Mouse (Mus musculus): ENCODE results near the gene Rusc2. TPM values are rescaled to one million over a fixed set of nuclear protein-coding genes. Genes with fewer than 3 reads are reported as not detected.

Gene Rusc2
- polyA plus RNA-seq, 1 experiment from 2014 or later = 14.7 TPM

GRCm38 (mm10) chr4:43400976-43401375, 19.2 kb downstream of the Rusc2 start:
- Histone ChIP-seq H3K9ac (no peak overlapping the region), H3K27ac (peak overlapping the region; percentile 93), H3K36me3 (no peaks in the 10 kb centered on the region), H3K4me2 (peak overlapping the region; percentile 18; the same call in 1 of the 2 replicates), H3K4me1 (replicated peaks) (peaks cover 59% of the 10 kb centered on the region), H3K4me3 (no peak overlapping the region), H3K27me3 (no peaks in the 10 kb centered on the region), H3K9me3 (replicated peaks) (no peaks in the 10 kb centered on the region)
- ATAC-seq (replicated peaks; ENCODE audit: insufficient number of reproducible peaks, insufficient read depth, low FRiP score, low read depth) = no peak
- 29% methylated on average over 10 of the region's 10 CpGs for WGBS

- Histone ChIP-seq H3K9me3 (replicated peaks) (no peaks in the 10 kb centered on the region), H3K4me2 (0 out of 2 replicates have a peak overlapping the region, but pooled peaks have one; percentile 18), H3K36me3 (no peaks in the 10 kb centered on the region), H3K4me1 (replicated peaks) (peaks cover 62% of the 10 kb centered on the region), H3K4me3 (no peak overlapping the region), H3K27me3 (no peaks in the 10 kb centered on the region), H3K27ac (peak overlapping the region; percentile 93), H3K9ac (no peak overlapping the region)
- 84% methylated on average over 10 of the region's 10 CpGs for WGBS
- ATAC-seq (replicated peaks; ENCODE audit: insufficient number of reproducible peaks, insufficient read depth, low FRiP score, low read depth) = no peak
These were observed 19.7 kb downstream of the Rusc2 start for GRCm38 (mm10) chr4:43401486-43401885.

GRCm38 (mm10) chr4:43402212-43402611, 20.4 kb downstream of the Rusc2 start:
- peak overlapping the region; percentile 14 for H3K27ac ChIP-seq

DNA sequence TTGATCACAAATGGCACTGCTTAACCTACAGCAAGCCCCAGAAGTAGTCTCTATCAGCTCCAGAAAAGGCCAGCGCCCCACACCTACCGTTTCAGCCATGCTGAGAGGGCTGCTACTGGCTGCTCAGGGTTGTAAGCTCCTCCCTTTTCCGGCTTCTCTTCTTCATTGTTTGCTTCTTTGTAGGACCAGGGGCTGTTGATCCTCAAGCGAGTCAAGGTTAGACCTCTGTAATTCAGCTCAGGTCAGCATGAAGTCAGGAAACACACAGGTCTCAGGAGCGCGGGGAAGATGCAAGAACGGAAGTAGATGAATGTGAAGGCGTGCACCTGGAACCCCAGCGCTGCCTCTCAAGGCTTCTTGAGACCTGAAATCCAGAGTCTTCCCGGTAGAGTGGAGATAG, 22.9 kb downstream of the Rusc2 start:
- no peaks in the 10 kb centered on the region for H3K27me3 ChIP-seq
- H3K4me2 ChIP-seq = no peak overlapping the region
- H3K9me3 ChIP-seq (replicated peaks) = no peaks in the 10 kb centered on the region
- peaks cover 61% of the 10 kb centered on the region for H3K4me1 ChIP-seq (replicated peaks)
- no peak for ATAC-seq (replicated peaks; ENCODE audit: insufficient number of reproducible peaks, insufficient read depth, low FRiP score, low read depth)
- no peak overlapping the region for H3K9ac ChIP-seq
- H3K27ac ChIP-seq = no peak overlapping the region
- no peak overlapping the region for H3K4me3 ChIP-seq
- 87% methylated on average over 10 of the region's 10 CpGs for WGBS
- H3K36me3 ChIP-seq = no peaks in the 10 kb centered on the region

More at GRCm38 (mm10) chr4:43402212-43402611, 20.4 kb downstream of the Rusc2 start:
- Histone ChIP-seq H3K9ac (no peak overlapping the region), H3K4me2 (no peak overlapping the region), H3K36me3 (no peaks in the 10 kb centered on the region), H3K9me3 (replicated peaks) (no peaks in the 10 kb centered on the region), H3K4me3 (no peak overlapping the region), H3K27me3 (no peaks in the 10 kb centered on the region), H3K4me1 (replicated peaks) (peaks cover 69% of the 10 kb centered on the region)
- WGBS = 58% methylated on average over 9 of the region's 9 CpGs
- no peak for ATAC-seq (replicated peaks; ENCODE audit: insufficient number of reproducible peaks, insufficient read depth, low FRiP score, low read depth)

DNA sequence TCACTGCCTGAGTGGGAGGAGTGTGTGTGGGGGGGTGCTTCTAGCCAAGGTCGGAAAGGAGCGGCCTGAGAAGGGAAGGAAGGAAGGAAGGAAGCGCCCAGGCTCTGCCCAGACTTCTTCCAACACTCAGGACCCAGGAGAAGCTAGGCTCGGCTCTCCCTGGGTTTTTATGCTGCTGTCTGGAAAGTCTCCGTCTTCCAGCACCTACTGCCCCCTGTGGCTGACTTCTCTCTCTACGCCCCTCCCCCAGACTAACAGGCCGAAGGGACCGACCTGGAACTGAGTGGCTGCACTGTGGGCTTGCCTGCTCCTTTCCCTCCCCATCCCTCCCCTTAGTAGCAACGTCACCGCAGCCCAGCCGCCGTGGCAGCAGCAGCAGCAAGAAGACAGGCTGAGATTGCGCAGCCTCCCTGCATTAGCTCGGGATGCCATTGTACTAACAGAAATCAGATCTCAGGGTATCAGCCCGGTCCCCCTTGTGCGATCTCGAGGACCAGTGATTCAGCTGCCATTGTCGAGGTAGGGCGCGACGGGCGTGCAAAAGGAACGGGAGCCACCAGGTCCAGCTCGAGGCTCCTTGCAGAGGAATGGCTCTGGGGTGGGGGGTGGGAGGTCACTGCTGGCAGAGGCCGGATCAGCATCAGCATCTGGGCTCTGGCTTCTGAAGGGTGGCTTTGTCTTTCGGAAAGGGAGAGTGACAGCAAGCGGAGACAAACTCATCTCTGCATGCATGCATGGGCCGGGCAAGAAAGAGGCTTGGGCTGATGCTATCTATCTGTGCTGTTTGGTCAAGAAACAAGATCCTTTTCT, 24.6 kb downstream of the Rusc2 start:
- no peaks in the 10 kb centered on the region for H3K36me3 ChIP-seq
- peak overlapping the region; percentile 85 for H3K27ac ChIP-seq
- H3K9ac ChIP-seq = peak overlapping the region; percentile 58
- no peaks in the 10 kb centered on the region for H3K9me3 ChIP-seq (replicated peaks)
- ATAC-seq (replicated peaks; ENCODE audit: insufficient number of reproducible peaks, insufficient read depth, low FRiP score, low read depth) = peak; percentile 95
- H3K4me2 ChIP-seq = peak overlapping the region; percentile 70
- peak overlapping the region; percentile 51 for H3K4me3 ChIP-seq
- H3K27me3 ChIP-seq = no peaks in the 10 kb centered on the region
- WGBS = 3% methylated on average over 28 of the region's 28 CpGs
- peaks cover 44% of the 10 kb centered on the region for H3K4me1 ChIP-seq (replicated peaks)

DNA sequence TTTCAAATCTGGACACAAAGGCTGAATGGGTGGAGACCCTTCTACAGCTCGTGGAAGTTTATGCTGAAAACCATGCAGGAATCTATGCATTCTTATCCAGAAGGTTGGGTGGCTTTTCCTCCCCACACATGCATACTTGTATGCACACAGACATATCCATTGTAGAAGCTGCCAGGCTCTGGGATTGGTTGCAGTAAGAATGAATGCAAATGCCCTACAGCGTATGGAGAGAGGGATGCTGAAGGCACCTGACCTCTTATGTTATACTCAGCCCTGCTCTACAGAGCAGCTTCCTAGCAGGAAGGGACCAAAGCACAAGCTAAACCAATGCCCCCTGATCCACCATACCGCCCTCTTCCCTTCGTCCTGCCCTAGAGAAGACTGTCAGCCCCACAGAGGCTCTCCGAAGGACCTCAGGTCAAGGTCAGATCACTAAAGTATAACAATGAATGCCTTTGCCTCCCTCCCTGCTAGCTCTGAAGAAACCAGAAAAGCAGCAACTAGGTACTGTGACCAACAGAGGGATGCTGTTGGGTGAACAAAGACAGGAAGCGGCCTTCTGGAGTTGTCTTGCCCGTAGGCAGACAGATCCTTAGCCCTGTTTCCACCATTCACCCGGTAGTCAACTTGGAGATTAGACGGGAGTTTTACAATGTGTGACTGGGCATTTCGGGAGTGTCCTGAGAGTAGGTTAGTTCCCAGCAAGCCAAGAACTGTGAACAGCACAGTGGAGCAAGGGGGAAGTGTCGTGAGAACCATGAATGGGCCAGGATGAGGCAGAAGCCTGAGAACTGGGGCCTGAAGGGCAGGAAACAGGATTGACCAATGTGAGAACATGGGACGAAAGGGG, 25.5 kb downstream of the Rusc2 start:
- Histone ChIP-seq H3K4me1 (replicated peaks) (peaks cover 35% of the 10 kb centered on the region), H3K4me2 (peak overlapping the region; percentile 70), H3K4me3 (peak overlapping the region; percentile 51), H3K9ac (no peak overlapping the region; the same call in none of the 2 replicates), H3K27ac (peak overlapping the region; percentile 85), H3K27me3 (no peaks in the 10 kb centered on the region), H3K9me3 (replicated peaks) (no peaks in the 10 kb centered on the region), H3K36me3 (no peaks in the 10 kb centered on the region)
- ATAC-seq (replicated peaks; ENCODE audit: insufficient number of reproducible peaks, insufficient read depth, low FRiP score, low read depth) = no peak
- 62% methylated on average over 12 of the region's 12 CpGs for WGBS

DNA sequence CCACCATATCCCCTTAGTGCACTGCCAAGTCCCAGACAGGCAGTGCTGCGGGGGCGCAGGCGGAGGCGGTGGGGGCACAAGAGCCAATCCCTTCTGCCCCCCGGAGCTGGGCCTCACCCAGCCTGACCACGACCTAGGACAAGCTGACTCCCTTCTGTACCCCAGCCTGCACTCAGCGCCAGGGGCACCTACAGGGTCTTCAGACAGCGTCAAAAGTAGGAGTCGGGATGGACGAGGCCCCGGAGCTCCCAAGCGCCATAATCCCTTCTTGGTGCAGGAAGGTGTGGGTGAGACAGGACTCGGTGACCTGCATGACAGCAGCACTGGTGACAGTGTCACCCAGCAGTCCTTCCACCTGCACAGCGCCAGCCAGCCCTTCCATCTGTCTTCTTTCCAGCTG, 33.0 kb downstream of the Rusc2 start:
- H3K4me2 ChIP-seq = no peak overlapping the region
- 0 out of 2 replicates have a peak overlapping the region, but pooled peaks have one; percentile 17 for H3K9ac ChIP-seq
- H3K36me3 ChIP-seq = peaks cover 21% of the 10 kb centered on the region
- ATAC-seq (replicated peaks; ENCODE audit: insufficient number of reproducible peaks, insufficient read depth, low FRiP score, low read depth) = no peak
- no peak overlapping the region for H3K27ac ChIP-seq
- 88% methylated on average over 14 of the region's 14 CpGs for WGBS
- no peaks in the 10 kb centered on the region for H3K9me3 ChIP-seq (replicated peaks)
- no peaks in the 10 kb centered on the region for H3K27me3 ChIP-seq
- peaks cover 33% of the 10 kb centered on the region for H3K4me1 ChIP-seq (replicated peaks)
- H3K4me3 ChIP-seq = no peak overlapping the region

DNA sequence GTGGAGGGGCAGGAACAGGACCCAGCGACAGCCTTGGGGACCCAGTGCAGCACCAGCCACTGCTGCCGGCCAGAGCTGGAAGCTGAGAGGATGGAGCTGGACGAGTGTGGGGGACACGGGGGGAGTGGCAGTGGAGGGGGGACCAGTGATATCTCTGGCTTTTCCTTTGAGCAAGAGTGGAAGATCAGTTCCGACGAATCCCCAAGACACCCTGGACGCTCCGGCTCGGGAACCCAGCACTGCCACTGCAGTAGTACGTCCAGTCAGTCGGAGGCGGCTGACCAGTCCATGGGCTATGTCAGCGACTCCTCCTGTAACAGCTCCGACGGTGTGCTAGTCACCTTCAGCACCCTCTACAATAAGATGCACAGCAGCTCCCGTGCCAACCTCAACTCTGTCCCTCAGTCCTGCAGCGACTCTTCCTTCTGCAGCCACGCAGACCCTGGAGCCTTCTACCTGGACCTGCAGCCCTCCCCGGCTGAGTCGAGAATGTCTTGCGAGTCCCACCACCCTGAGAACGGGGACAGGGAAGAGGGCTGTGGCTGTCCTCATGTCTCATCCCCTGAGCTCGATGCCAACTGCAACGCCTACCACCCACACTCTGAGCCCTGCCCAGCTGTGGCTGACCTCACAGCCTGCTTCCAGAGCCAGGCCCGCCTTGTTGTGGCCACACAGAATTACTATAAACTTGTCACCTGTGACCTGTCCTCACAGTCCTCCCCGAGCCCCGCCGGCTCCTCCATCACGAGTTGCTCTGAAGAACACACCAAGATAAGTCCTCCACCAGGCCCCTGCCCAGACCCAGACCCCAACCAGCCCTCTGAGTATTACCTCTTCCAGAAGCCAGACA, 33.7 kb downstream of the Rusc2 start:
- ATAC-seq (replicated peaks; ENCODE audit: insufficient number of reproducible peaks, insufficient read depth, low FRiP score, low read depth) = no peak
- WGBS = 82% methylated on average over 29 of the region's 29 CpGs

DNA sequence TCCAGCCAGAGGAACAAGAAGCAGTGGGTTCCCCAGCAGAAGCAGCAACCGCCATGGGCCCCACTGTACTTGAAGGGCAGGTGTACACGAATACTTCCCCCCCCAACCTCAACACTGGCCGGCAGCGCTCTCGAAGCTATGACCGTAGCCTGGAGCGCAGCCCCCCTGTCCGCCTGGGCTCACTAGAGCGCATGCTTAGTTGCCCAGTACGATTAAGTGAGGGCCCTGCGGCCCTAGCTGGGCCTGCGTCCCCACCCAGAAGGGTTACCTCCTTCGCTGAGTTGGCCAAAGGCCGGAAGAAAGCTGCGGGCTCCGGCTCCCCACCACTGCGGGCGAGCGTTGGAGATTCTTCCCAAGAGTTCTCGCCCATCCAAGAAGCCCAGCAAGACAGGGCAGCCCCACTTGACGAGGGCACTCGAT, 34.3 kb downstream of the Rusc2 start:
- Histone ChIP-seq H3K36me3 (peaks cover 21% of the 10 kb centered on the region), H3K4me3 (no peak overlapping the region), H3K4me2 (no peak overlapping the region), H3K9ac (no peak overlapping the region), H3K9me3 (replicated peaks) (no peaks in the 10 kb centered on the region), H3K27ac (no peak overlapping the region), H3K27me3 (no peaks in the 10 kb centered on the region), H3K4me1 (replicated peaks) (peaks cover 38% of the 10 kb centered on the region)
- no peak for ATAC-seq (replicated peaks; ENCODE audit: insufficient number of reproducible peaks, insufficient read depth, low FRiP score, low read depth)
- 90% methylated on average over 22 of the region's 22 CpGs for WGBS

More for the DNA sequence above, 33.7 kb downstream of the Rusc2 start:
- H3K9ac ChIP-seq = 0 out of 2 replicates have a peak overlapping the region, but pooled peaks have one; percentile 17
- H3K27me3 ChIP-seq = no peaks in the 10 kb centered on the region
- H3K36me3 ChIP-seq = peaks cover 21% of the 10 kb centered on the region
- no peak overlapping the region for H3K27ac ChIP-seq
- H3K9me3 ChIP-seq (replicated peaks) = no peaks in the 10 kb centered on the region
- H3K4me1 ChIP-seq (replicated peaks) = peaks cover 38% of the 10 kb centered on the region
- no peak overlapping the region for H3K4me3 ChIP-seq
- H3K4me2 ChIP-seq = no peak overlapping the region

DNA sequence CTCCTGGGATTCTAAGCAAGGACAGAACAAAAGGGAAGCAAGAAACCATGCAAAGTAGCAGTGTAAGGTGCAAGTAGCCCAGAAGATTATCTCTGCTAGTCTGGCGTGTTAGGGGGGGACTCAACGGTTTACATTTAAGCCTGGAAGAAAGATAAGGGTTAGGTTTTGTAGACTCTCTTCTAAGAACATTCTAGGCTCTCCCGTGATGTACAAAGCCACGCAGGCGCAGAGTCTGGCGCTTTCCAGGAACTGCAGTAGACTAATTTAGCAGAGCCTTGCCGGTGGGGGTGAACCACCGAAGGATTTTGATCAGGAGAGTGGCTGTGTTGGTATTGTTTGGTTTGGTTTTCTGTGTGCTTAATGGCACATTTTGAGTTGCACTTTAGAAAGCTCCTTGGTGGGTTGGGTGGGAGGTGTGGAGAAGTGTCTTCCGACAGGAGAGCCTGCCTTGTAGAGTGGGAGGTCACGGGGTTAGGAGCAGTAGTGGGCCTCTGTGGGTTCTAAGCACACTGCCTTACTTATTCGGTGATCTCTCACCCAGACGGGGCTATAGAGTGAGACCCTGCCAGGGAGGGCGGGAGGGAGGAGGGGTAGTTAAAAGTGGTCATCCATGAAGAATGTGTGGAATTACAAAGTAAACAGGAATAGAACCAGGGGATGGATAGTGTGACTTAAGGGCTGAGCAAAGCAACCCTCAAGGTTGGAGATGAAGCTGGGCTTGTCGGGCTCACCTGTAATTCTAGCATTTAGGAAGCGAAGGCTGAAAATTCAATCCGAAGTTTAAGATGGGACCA, 35.7 kb downstream of the Rusc2 start:
- no peak overlapping the region for H3K4me3 ChIP-seq
- peak overlapping the region; percentile 37 for H3K27ac ChIP-seq
- H3K9ac ChIP-seq = no peak overlapping the region
- no peaks in the 10 kb centered on the region for H3K27me3 ChIP-seq
- peaks cover 31% of the 10 kb centered on the region for H3K36me3 ChIP-seq
- no peak for ATAC-seq (replicated peaks; ENCODE audit: insufficient number of reproducible peaks, insufficient read depth, low FRiP score, low read depth)
- peaks cover 38% of the 10 kb centered on the region for H3K4me1 ChIP-seq (replicated peaks)
- 0 out of 2 replicates have a peak overlapping the region, but pooled peaks have one; percentile 4 for H3K4me2 ChIP-seq
- H3K9me3 ChIP-seq (replicated peaks) = no peaks in the 10 kb centered on the region
- WGBS = 65% methylated on average over 16 of the region's 16 CpGs

Data from heart, embryonic 15.5 days (tissue).